Mouse (Mus musculus) liver, postnatal 0 days (tissue): ENCODE data around the gene Tead3. TPM values are rescaled to one million over a fixed set of nuclear protein-coding genes. Genes with fewer than 3 reads are reported as not detected.

ENCODE experiments used
- ATAC-seq: fragments of 200-750 bp; cut with Nextera tagmentation; 2 replicates; pipeline ENCODE4 v1.8.0; 2017; ENCODE audit warnings: mild to moderate bottlenecking, moderate library complexity
- DNase-seq: peaks from one replicate; pipeline ENCODE4 v3.0.0-alpha.2; 2016
- H3K27ac ChIP-seq: fragments of 300-500 bp; sonication (generic); 2 replicates; pipeline ENCODE4 v1.5.1; 2014; ENCODE audit warnings: antibody characterized with exemption, moderate library complexity, mild to moderate bottlenecking, low read depth
- H3K27me3 ChIP-seq: fragments of 300-500 bp; sonication (generic); 2 replicates; pipeline ENCODE4 v1.6.1; 2014; ENCODE audit warnings: low read length, control low read depth, mixed read lengths; ENCODE audit not compliant: insufficient read depth
- H3K36me3 ChIP-seq: fragments of 300-500 bp; sonication (generic); replicated peaks from 2 replicates; pipeline ENCODE4 v1.6.1; 2014; ENCODE audit warnings: mild to moderate bottlenecking, control low read depth, low read length, moderate library complexity, mixed read lengths; ENCODE audit not compliant: insufficient read depth
- H3K4me1 ChIP-seq: fragments of 300-500 bp; sonication (generic); 2 replicates; pipeline ENCODE4 v1.6.1; 2014; ENCODE audit warnings: antibody characterized with exemption, mild to moderate bottlenecking, control low read depth; ENCODE audit not compliant: insufficient read depth
- H3K4me2 ChIP-seq: fragments of 300-500 bp; sonication (generic); 2 replicates; pipeline ENCODE4 v1.6.1; 2014; ENCODE audit warnings: low read depth, mild to moderate bottlenecking, low read length, moderate library complexity, mixed read lengths
- H3K4me3 ChIP-seq: fragments of 300-500 bp; sonication (generic); 2 replicates; pipeline ENCODE4 v1.5.1; 2014; ENCODE audit warnings: low read depth, low read length
- H3K9ac ChIP-seq: fragments of 300-500 bp; sonication (generic); replicated peaks from 2 replicates; pipeline ENCODE4 v1.6.1; 2014; ENCODE audit warnings: mild to moderate bottlenecking, moderate library complexity
- H3K9me3 ChIP-seq: fragments of 300-500 bp; sonication (generic); 2 replicates; pipeline ENCODE4 v1.6.1; 2016; ENCODE audit warnings: mild to moderate bottlenecking, control low read depth, low read length, mixed read lengths
- CTCF ChIP-seq: sonication (generic); IDR thresholded peaks from 2 replicates; pipeline ENCODE4 v1.5.1; 2016; ENCODE audit warnings: antibody characterized with exemption, low read depth
- EP300 ChIP-seq: IDR thresholded peaks from 2 replicates; pipeline ENCODE4 v1.6.1; 2016; ENCODE audit warnings: antibody characterized with exemption, low read depth, mild to moderate bottlenecking
- WGBS: fragments of 180-500 bp; shearing (Covaris S2); extraction: QIAGEN DNeasy Blood & Tissue Kit; methylation state at CpG from one replicate; pipeline ENCODE4 v1.1.7; 2014; ENCODE audit not compliant: insufficient replicate concordance; 5-methylcytosine and 5-hydroxymethylcytosine counted together
- polyA plus RNA-seq: library from polyadenylated mRNA; unstranded; fragments of >200 nt; fragmentation: Nextera tagmentation; extraction: Ambion mirVana; gene quantifications from 2 replicates; pipeline ENCODE4 v1.2.1, GENCODE M21; 2015

Gene Tead3
- polyA plus RNA-seq, 1 experiment from 2014 or later: 0.79 TPM

DNA sequence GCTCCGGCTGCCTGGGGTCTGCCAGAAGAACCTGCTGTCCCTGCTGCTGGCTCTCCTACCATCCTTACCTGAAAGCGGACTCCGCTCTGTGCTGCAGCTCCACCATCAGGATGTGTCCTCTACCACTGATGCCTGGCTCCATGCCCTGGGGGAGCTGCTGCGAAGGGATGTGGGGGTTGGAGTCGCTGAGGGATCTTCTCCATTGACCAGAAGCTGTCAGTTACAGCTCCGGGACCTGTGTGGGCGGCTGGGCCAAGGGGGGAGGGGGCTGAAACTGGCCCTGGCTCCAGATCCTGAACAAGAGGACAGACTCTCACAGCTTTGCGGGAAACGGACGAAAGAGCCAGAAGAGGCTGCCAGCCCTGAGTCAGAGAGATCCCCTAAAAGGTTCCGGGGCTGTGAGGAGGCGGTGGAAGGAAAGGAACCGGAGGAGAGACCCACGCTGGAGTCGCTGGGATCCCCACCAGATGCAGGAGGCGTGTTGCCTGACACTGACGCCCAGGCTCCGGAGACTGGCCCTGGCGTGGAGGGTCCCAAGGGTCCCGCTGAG is 34.9 kb downstream of the Tead3 start:
- no peak overlapping the region for H3K27ac ChIP-seq

GRCm38 (mm10) chr17:28313880-28314225 is 36.8 kb downstream of the Tead3 start:
- H3K4me1 ChIP-seq: peaks cover 14% of the 10 kb centered on the region
- DNase-seq (no peak), ATAC-seq (peak; percentile 26)
- H3K9ac ChIP-seq: peak overlapping the region; percentile 88
- no peaks in the 10 kb centered on the region for H3K9me3 ChIP-seq
- peaks cover 8% of the 10 kb centered on the region for H3K36me3 ChIP-seq
- H3K27me3 ChIP-seq: no peaks in the 10 kb centered on the region
- 1% methylated on average over 11 of the region's 11 CpGs for WGBS
- TF ChIP-seq EP300 (no peak), CTCF (no peak)
- H3K27ac ChIP-seq: peak overlapping the region; percentile 83
- peak overlapping the region; percentile 99 for H3K4me2 ChIP-seq
- peak overlapping the region; percentile 91 for H3K4me3 ChIP-seq

More for the DNA sequence above, 34.9 kb downstream of the Tead3 start:
- Histone ChIP-seq H3K4me3 (no peak overlapping the region), H3K36me3 (peaks cover 10% of the 10 kb centered on the region), H3K9ac (no peak overlapping the region), H3K4me1 (peaks cover 14% of the 10 kb centered on the region), H3K4me2 (no peak overlapping the region), H3K27me3 (no peaks in the 10 kb centered on the region), H3K9me3 (no peaks in the 10 kb centered on the region)
- 90% methylated on average over 20 of the region's 20 CpGs for WGBS
- no peak for ATAC-seq
- no peak for DNase-seq
- no peak for TF ChIP-seq EP300
- no peak for TF ChIP-seq CTCF

DNA sequence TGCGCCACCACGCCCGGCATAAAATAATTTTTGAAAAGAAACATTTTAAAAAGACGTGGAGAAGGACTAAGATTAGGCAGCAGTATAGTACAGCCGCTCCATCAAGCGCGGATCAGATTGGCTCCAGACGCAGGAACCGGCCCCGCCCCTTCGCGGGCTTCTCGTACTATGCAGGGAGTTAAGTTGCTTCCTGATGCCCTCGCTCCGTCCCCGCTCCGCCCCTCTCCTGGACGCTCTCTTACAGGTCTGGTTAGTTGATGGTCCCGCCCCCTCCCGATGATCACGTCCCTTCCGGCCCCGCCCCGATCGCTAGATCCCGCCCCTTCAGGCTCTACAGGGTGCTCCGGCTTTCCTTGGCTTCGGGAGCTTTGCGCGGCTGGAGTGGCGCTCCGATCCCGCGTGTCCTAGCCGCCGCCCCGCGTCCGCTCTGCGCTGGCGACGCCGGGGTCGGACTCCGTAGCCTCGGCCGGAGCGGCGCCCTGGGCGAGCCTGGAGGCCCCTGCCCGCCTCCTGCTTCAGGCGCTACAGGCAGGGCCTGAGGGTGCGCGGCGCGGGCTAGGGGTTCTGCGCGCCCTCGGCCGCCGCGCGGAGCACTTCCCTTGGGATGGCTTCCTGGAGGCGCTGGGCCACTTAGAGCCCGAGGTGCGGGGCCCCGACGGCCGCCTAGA is 37.3 kb downstream of the Tead3 start, which contains the start of gene Fance:
TSS of gene Fance (plus strand) at position 308 of the 668 bp plus-strand sequence.
- Histone ChIP-seq H3K4me2 (peak within 1 kb of the TSS; percentile 99), H3K9me3 (no peaks in the 10 kb centered on the region), H3K27ac (peak within 1 kb of the TSS; percentile 83), H3K4me1 (peaks cover 19% of the 10 kb centered on the region), H3K36me3 (peaks cover 7% of the 10 kb centered on the region), H3K4me3 (peak within 1 kb of the TSS; percentile 91), H3K9ac (peak within 1 kb of the TSS; percentile 88), H3K27me3 (no peaks in the 10 kb centered on the region)
- ATAC-seq (peak; percentile 97), DNase-seq (peak; percentile 99)
- under 1% methylated on average over 66 of the region's 69 CpGs for WGBS
- TF ChIP-seq CTCF (no peak), EP300 (no peak)

DNA sequence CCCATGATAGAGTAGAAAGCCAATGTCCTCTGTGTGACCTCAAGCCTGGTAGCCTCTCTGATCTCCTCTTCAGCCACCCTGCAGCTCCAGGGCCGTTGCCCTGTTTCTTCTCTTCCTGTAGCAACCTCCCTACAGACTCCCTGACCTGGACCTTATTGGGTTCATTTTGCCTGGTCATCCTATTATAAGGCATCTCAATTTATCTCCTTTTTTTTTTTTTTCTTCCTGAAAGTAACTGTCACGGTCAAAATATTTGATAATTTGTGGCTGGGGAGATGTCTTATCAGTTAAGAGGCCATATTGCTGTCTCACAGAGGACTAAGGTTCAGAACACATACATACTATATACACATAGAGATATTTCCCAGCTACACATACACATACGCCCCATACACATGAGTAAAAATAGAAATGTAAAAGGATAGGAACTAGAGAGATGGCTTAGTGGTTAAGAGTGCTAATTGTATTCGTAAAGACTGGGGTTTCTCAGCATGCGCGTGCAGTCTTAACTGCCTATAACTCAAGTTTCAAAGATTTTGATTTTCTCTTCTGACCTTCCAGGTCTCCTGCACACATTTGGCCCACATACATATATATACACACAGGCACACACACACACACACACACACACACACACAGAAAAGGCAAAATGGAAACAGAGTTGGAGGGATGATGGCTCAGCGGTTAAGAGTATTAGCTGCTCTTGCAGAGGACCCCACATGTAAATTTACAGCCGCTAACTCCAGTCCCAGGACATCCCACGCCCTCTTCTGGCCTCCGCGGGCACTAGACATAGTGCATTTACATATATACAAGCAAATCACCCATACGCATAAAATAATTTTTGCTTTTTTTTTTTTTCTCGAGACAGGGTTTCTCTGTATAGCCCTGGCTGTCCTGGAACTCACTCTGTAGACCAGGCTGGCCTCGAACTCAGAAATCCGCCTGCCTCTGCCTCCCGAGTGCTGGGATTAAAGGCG is 38.1 kb downstream of the Tead3 start:
- Histone ChIP-seq H3K9me3 (no peaks in the 10 kb centered on the region), H3K27ac (peak overlapping the region; percentile 67; the same call in 1 of the 2 replicates), H3K36me3 (peaks cover 6% of the 10 kb centered on the region; the same call in 1 of the 2 replicates), H3K27me3 (no peaks in the 10 kb centered on the region), H3K4me2 (peak overlapping the region; percentile 99), H3K9ac (no peak overlapping the region), H3K4me1 (peaks cover 20% of the 10 kb centered on the region), H3K4me3 (peak overlapping the region; percentile 91)
- 20% methylated on average over 17 of the region's 17 CpGs for WGBS
- peak; percentile 52 for DNase-seq
- ATAC-seq: peak; percentile 3
- TF ChIP-seq EP300 (no peak), CTCF (peak; percentile 53)

DNA sequence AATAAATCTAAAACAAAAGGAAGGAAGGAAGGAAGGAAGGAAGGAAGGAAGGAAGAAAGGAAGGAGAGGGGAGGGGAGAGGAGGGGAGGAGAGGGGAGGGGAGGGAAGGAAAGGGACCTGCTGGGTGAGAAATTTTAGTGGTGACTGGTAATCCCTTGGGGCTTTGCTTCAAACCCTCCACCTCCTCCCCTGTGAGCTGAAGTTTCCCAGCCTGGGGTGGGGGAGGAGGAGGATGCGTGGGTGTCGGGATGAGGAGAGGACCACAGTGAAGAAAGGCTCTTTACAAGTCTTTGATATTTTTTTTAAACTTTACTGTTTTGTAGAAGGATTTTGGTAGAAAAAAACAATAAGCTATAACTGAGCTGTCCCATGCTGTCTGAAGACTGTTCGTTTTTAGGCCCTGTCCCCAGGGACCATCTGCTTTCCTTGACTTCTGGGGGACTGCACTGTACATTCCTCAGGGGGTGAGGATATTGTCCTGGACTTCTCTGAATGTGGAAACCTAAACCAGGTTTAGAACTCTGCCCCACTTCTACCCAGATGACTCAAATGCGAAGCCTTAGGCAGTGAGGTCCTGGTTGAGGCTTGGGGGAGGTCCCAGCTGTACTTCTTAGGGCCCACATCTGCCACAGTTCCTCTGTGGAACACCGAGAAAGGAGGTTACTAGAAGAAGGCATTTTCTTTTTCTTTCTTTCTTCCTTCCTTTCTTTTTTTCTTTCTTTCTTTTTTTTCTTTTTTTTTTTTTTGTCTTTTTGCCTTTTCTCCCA is 39.1 kb downstream of the Tead3 start:
- Histone ChIP-seq H3K9ac (no peak overlapping the region), H3K4me3 (no peak overlapping the region), H3K27me3 (no peaks in the 10 kb centered on the region), H3K27ac (no peak overlapping the region), H3K4me2 (no peak overlapping the region), H3K9me3 (no peaks in the 10 kb centered on the region), H3K4me1 (peaks cover 20% of the 10 kb centered on the region), H3K36me3 (peaks cover 3% of the 10 kb centered on the region; the same call in 1 of the 2 replicates)
- no peak for ATAC-seq
- TF ChIP-seq EP300 (no peak), CTCF (no peak)
- WGBS: 80% methylated on average over 5 of the region's 5 CpGs
- no peak for DNase-seq
